ENCODE assay signal across 9 mouse cellular contexts in genomic region chr14:32472996-32473395, GRCm38 (mm10). TPM values are rescaled to one million over a fixed set of nuclear protein-coding genes. Genes with fewer than 3 reads are reported as not detected.
DNase-seq lines count a peak whose midpoint lies in the region; ATAC-seq and TF ChIP-seq lines count a peak whose summit lies in the region.
"Had no signal": no experiment of that assay in that cellular context is flagged by ENCODE, and none has a peak within 500 bp of the region (broad histone marks: within the 10 kb centered on the region; RNA-seq: fewer than 3 reads in every experiment).

No protein-coding gene starts in this region.

- no peak overlapping the region for H3K27ac ChIP-seq in thymus, adult 2 months (ENCODE audit: control insufficient read depth, insufficient read depth, low read length)
- H3K27ac ChIP-seq in forebrain, embryonic 13.5 days, result no peak overlapping the region
- no peak overlapping the region for H3K27ac ChIP-seq in limb, embryonic 11.5 days (replicated peaks; ENCODE audit: low read depth, low read length)

- H3K36me3 ChIP-seq in thymus, adult 2 months (ENCODE audit: control insufficient read depth, insufficient read depth, low read length), result no peaks in the 10 kb centered on the region
- no peaks in the 10 kb centered on the region for H3K36me3 ChIP-seq in forebrain, embryonic 13.5 days (ENCODE audit: poor library complexity, severe bottlenecking)
- H3K36me3 ChIP-seq in limb, embryonic 11.5 days (ENCODE audit: control insufficient read depth, insufficient read depth, low read length), result no peaks in the 10 kb centered on the region

- no peak for TF ChIP-seq CTCF in thymus, adult 2 months (IDR thresholded peaks at IDR 0.05; ENCODE audit: borderline replicate concordance, control insufficient read depth, extremely low read depth, insufficient read depth, low read length, poor library complexity)
- peak; percentile 88 for TF ChIP-seq CTCF in brain, embryonic 14.5 days (IDR thresholded peaks at IDR 0.05; ENCODE audit: borderline replicate concordance, extremely low read depth, insufficient read depth, insufficient read length)

- no peaks in the 10 kb centered on the region for H3K9me3 ChIP-seq in forebrain, embryonic 13.5 days (replicated peaks)
- H3K9me3 ChIP-seq in limb, embryonic 11.5 days (ENCODE audit: control insufficient read depth, low read length), result no peaks in the 10 kb centered on the region

- peak; percentile 53; the same call in 1 of the 2 replicates for ATAC-seq in forebrain, embryonic 13.5 days
- no peak for ATAC-seq in limb, embryonic 11.5 days (ENCODE audit: insufficient number of reproducible peaks, low FRiP score, low TSS enrichment, low read depth)

- H3K4me3 ChIP-seq in thymus, adult 2 months (ENCODE audit: control insufficient read depth, insufficient read depth, low read length), result no peak overlapping the region
- H3K4me3 ChIP-seq in forebrain, embryonic 13.5 days, result no peak overlapping the region
- no peak overlapping the region for H3K4me3 ChIP-seq in limb, embryonic 11.5 days (ENCODE audit: low read depth, low read length)
- H3K4me3 ChIP-seq: erythroblast, embryonic 14.5 days had no signal

- peak; percentile 19 for DNase-seq in thymus, adult 2 months
- DNase-seq in thymus, adult 18-20 months, result no peak
- DNase-seq in brain, embryonic 14.5 days (ENCODE audit: low read depth), result peak; percentile 87
- peak; percentile 57 for DNase-seq in kidney, adult 9 months
- DNase-seq in limb, embryonic 11.5 days (ENCODE audit: low spot score), result peak; percentile 65
- DNase-seq in retina, adult 2 months (ENCODE audit: low read depth, low spot score), result peak; percentile 22
- no peak for DNase-seq in yolk sac, embryonic 10.5 days (ENCODE audit: low spot score)

- no peaks in the 10 kb centered on the region for H3K4me1 ChIP-seq in thymus, adult 2 months (replicated peaks; ENCODE audit: control insufficient read depth, insufficient read depth, low read length)
- H3K4me1 ChIP-seq in forebrain, embryonic 13.5 days, result no peaks in the 10 kb centered on the region
- no peaks in the 10 kb centered on the region for H3K4me1 ChIP-seq in limb, embryonic 11.5 days (ENCODE audit: control insufficient read depth, insufficient read depth, low read length)

- no peak overlapping the region for H3K4me2 ChIP-seq in forebrain, embryonic 13.5 days
- no peak overlapping the region for H3K4me2 ChIP-seq in limb, embryonic 11.5 days (ENCODE audit: low read depth, severe bottlenecking)

- WGBS in thymus, adult 2 months, result 19% methylated on average over 4 of the region's 4 CpGs
- 15% methylated on average over 4 of the region's 4 CpGs for WGBS in forebrain, embryonic 13.5 days
- WGBS in limb, embryonic 11.5 days, result 8% methylated on average over 4 of the region's 4 CpGs

- no peak overlapping the region for H3K9ac ChIP-seq in forebrain, embryonic 13.5 days
- no peak overlapping the region for H3K9ac ChIP-seq in limb, embryonic 11.5 days (ENCODE audit: low read length)

- H3K27me3 ChIP-seq in thymus, adult 2 months (ENCODE audit: control insufficient read depth, insufficient read depth, low read length), result no peaks in the 10 kb centered on the region
- peaks cover 25% of the 10 kb centered on the region for H3K27me3 ChIP-seq in forebrain, embryonic 13.5 days
- H3K27me3 ChIP-seq in limb, embryonic 11.5 days (ENCODE audit: control insufficient read depth, insufficient read depth, low read length), result no peaks in the 10 kb centered on the region

- TF ChIP-seq POLR2A in thymus, adult 2 months (IDR thresholded peaks at IDR 0.05; ENCODE audit: control insufficient read depth, extremely low read depth, insufficient read depth, low read length, poor library complexity), result no peak
- TF ChIP-seq POLR2A in brain, embryonic 14.5 days (IDR thresholded peaks at IDR 0.05; ENCODE audit: borderline replicate concordance, extremely low read depth, insufficient read depth, insufficient read length, poor library complexity, severe bottlenecking), result no peak

RNA-seq across cellular contexts. Expression of gene Chat, which starts 7.2 kb away (rescaled TPM):
- polyA plus RNA-seq in thymus, adult 2 months (2012; rRNA removed), result 0.37 and 0.67 TPM in 2 replicates
- 0.57 and 1.6 TPM in 2 replicates for polyA plus RNA-seq in brain, embryonic 14.5 days (2012; rRNA removed)
- 0.15 TPM in 1 of 2 replicates, not detected in the other for polyA plus RNA-seq in forebrain, embryonic 13.5 days (2015; fragmentation: Nextera tagmentation; extraction: Ambion mirVana)
- not detected in 2 replicates for polyA plus RNA-seq in limb, embryonic 11.5 days (2014; fragmentation: Nextera tagmentation; extraction: Ambion mirVana)
- polyA plus RNA-seq: erythroblast, embryonic 14.5 days had no signal

RNA-seq across cellular contexts. Expression of gene Slc18a3, which starts 8.3 kb away (rescaled TPM):
- 0.13 and 0.16 TPM in 2 replicates for polyA plus RNA-seq in thymus, adult 2 months (2012; rRNA removed)
- 1.8 and 7.2 TPM in 2 replicates for polyA plus RNA-seq in brain, embryonic 14.5 days (2012; rRNA removed)
- polyA plus RNA-seq in forebrain, embryonic 13.5 days (2015; fragmentation: Nextera tagmentation; extraction: Ambion mirVana), result 0.33 and 0.35 TPM in 2 replicates
- 0.08 TPM in 1 of 2 replicates, not detected in the other for polyA plus RNA-seq in limb, embryonic 11.5 days (2014; fragmentation: Nextera tagmentation; extraction: Ambion mirVana)
- polyA plus RNA-seq: erythroblast, embryonic 14.5 days had no signal

RNA-seq across cellular contexts. Expression of gene Ercc6, which starts 40.3 kb away (rescaled TPM):
- 9.4 and 12.1 TPM in 2 replicates for polyA plus RNA-seq in thymus, adult 2 months (2012; rRNA removed)
- 15.1 and 15.9 TPM in 2 replicates for polyA plus RNA-seq in brain, embryonic 14.5 days (2012; rRNA removed)
- 25.2 and 28.4 TPM in 2 replicates for polyA plus RNA-seq in forebrain, embryonic 13.5 days (2015; fragmentation: Nextera tagmentation; extraction: Ambion mirVana)
- 26.5 and 28.2 TPM in 2 replicates for polyA plus RNA-seq in limb, embryonic 11.5 days (2014; fragmentation: Nextera tagmentation; extraction: Ambion mirVana)

Comparison
In these comparisons a context has a peak if more than half of its experiments do, and no peak if none do; other contexts are left out.
1. DNase-seq: peak in thymus, adult 2 months (single experiment), brain, embryonic 14.5 days (single experiment), kidney, adult 9 months (single experiment), limb, embryonic 11.5 days (single experiment) and retina, adult 2 months (single experiment); none in thymus, adult 18-20 months (0 of 2) and yolk sac, embryonic 10.5 days (single experiment).